Mouse (Mus musculus) olfactory bulb, adult 2 months (tissue): ENCODE data around the gene Otogl.

Source experiments
- CTCF ChIP-seq: fragments of 200-500 bp; IDR thresholded peaks from 2 replicates; pipeline ENCODE4 v1.5.1; 2012; ENCODE audit warnings: low read depth, mild to moderate bottlenecking, low read length, moderate library complexity; ENCODE audit not compliant: insufficient read depth
- POLR2A ChIP-seq: fragments of 200-500 bp; IDR thresholded peaks from 2 replicates; pipeline ENCODE4 v1.6.1; 2012; ENCODE audit warnings: mild to moderate bottlenecking, low read depth, low read length, moderate library complexity; ENCODE audit not compliant: insufficient read depth

DNA sequence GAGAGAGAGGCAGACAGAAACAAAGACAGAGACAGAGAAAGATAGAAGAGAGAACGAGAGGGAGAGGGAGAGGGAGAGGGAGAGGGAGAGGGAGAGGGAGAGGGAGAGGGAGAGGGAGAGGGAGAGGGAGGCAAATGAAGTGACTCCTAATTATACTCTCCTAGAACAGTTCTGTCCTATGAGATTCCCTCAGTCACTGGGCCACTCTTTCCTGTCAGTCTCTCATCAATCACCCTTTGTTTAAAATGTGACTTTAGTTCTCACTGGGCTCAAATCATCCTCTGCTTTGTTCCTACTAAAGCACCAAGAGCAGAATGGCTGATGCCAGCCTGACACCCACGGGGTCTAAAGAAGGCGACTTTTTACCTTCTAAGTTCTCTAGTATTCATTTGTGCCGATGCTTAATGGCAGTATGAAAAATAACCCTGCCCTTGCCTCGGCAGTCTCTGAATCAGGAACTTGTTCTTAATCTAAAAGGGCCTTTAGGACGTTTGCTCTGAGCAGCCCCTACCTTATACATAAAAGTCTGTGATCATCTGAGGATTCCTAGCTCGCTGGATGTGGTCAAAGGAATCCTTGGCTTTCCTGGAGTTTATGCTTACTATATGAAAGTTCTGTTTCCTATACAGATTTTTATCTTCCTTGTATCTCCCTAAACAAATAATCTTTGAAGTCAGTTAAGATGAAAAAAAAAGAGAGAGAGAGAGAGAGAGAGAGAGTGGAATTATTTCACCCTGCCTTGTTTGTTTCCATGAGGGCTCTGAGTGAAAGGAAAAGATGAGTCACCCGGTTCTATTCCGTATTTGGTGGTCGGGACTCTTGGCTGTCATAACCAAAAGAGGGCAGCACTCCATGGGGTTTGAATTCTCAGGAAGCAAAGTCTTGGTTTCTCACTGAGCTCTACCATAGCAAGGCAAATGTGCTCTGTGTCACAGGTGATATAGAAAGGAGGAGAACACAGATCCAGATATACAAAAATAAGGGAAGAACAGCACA is 20.2 kb upstream of the Otogl start:
- TF ChIP-seq CTCF (no peak), POLR2A (no peak)
